Mouse (Mus musculus) mesoderm, embryonic 11.5 days (tissue): ENCODE data around the gene Secisbp2l.
A peak's percentile ranks its signal among the peaks of the same experiment; 100 is the strongest.

Experiments
- DNase-seq: peaks from one replicate; pipeline ENCODE4 v3.0.0-alpha.2; 2012; ENCODE audit warnings: low read depth, low spot score

The Secisbp2l gene

DNA sequence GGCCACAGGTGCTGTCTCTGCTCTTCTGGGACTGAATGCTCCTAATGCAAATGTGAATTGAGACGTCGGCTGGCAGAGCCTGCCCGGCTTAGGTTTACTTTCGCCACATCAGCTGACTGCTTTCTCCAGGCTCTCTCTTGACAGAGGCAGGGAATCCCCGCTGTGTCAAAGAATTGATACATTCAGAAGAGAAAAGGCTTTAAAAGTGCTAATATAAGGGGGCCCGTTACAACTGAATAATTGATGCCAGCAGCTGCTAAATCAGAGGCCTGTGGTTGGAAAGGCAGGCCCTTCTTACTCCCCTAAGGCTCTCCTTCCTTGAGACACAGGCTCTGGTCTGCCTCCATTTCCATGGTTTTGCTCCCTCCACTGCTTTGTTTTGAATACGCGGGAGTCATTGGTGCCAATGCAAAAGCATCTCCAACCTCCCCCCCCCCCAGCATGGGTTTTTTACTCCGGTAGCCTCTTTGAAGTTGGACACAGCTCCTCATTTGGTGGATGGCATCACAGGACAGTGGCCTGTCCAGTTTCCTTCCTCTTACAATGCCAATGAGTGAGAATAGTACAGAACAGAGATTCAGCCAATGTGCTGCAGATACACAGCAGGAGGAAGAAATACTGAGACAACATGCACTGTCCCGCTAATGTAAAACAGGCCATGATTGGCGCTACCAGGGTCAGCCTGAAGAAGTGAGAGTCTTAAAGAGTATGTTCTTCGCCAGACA is 77.6 kb downstream of the Secisbp2l start:
- DNase-seq, result peak; percentile 43

DNA sequence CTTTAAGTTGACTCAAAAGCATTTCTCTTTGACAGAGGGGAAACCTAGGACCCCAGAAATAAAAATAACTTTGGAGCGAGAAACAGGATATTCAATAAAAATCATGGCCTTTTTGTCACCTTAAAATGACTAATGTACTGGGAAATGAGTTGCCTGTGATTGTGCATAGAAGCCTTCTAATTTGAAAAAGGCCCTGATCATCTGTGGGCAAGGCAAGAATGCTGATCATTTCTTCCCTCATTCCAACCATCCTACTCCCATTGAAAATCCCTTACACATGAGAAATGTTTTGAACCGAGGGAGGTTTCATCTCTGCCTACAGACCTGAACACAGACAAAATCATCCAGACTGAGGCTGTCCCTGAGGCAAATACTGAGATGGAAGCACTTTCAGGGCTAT is 79.8 kb downstream of the Secisbp2l start:
- no peak for DNase-seq

DNA sequence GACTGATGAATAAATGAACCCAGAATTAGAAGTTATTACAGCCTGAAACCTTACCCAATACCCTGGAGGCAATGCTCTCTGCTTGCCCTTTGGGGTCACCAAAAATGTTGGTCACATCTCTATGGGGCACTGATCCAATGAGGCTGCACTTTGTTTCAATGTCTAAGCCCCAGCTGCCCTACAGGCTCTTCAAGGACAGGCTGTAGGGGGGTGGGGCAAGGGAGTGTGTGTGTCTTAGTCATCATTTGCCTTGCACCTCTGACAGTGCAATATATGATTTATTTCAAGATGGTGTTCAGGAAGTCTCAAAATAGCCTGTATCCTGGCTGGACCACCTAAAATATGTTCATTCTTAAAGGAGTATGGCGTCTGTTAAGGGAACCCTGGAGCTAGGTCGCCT is 81.1 kb downstream of the Secisbp2l start:
- no peak for DNase-seq

DNA sequence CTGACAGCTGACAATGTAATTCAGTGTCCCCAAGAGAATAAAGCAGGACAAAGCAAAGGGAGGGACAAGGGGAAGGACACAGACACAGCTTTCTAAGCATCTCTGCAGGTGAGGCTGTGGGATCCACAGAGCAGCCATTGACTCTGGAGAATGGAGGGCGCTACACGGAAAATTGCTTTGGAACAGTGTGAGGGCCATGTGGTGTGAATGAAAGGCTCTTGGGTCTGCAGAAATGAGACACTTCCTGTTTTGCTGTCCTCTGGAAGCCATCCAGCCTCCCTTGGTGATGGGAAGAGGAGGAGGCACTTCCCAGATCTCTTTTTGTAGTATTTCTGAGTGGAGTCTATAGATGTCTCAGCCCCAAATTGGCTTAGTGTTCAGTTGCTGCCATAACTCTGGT is 86.5 kb downstream of the Secisbp2l start:
- DNase-seq, result no peak

DNA sequence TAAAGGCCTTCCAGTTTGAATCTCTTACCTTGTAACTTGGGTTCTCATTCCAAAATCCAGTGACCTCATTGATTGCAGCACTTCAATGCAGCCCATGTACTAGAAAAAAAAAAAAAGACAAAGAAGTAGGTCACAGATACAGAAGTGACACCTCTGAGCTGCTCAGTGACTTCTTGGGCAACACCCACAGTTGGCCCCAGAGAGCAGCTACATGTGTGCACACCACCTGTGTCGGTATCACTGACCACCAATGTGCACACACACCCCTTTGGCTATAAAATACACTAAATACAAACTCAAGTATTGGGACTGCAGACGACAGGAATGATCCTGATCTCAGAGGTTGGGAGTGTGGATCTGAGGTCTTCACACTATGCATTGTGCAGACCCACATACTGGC is 87.9 kb downstream of the Secisbp2l start:
- DNase-seq, result no peak

DNA sequence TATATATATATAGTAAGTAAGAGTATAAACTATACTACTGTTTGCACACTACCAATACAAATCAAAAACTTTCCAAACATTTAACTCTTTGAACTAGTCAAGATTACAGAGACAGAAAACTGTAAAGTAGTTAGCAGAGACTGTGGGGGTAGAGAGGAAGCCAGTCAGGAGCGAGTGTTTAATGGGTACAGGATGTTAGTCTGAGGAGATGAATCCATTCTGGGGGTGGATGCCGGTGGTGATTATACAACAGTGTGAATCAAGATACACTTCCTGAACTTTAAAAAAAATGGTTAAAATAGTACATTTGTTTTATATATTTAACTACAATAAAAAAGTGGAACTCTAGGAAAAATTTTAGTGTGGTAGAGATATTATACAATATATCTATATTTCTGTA is 90.7 kb downstream of the Secisbp2l start:
- no peak for DNase-seq
